Mouse (Mus musculus): ENCODE measurements around the gene Fam104a. TPM values are rescaled to one million over a fixed set of nuclear protein-coding genes. Genes with fewer than 3 reads are reported as not detected.

Gene Fam104a
- total and polyA plus RNA-seq, 3 experiments = 14.6 to 57.0 (median 35.3) TPM

DNA sequence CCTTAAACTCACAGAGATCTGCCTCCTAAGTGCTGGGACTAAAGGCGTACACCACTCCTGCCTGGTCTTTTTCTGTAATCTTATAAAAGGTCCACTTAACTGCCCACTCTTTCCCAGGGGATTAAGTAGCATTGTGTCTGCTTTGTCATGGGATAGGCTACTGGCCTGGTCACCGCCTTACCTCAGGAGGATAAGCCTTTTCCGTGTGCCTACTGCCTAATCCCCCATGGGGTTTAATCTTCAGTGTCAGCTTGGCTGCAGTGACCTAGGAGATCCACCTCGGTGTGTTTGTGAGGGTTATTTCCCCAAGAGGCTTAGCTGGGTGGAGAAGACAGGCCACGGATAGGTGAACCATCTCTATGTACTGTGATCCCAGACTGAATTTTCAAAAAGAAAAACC lies 13.6 kb upstream of the Fam104a start:
- H3K4me1 ChIP-seq (ENCODE audit: control insufficient read depth in 1 of 2, insufficient read depth in 2 of 2) = peaks cover 0 to 11% of the 10 kb centered on the region in 2 experiments; a peak in 2 of 4 replicates
- H3K4me2 ChIP-seq (ENCODE audit: insufficient read depth, low read depth, poor library complexity, severe bottlenecking) = no peak overlapping the region
- no peak overlapping the region for H3K4me3 ChIP-seq (replicated peaks in 1 of 3; ENCODE audit: low read depth in 2 of 3, low read length in 2 of 3, poor library complexity in 1 of 3)
- no peaks in the 10 kb centered on the region for H3K27me3 ChIP-seq (replicated peaks)
- H3K79me2 ChIP-seq (replicated peaks; ENCODE audit: control insufficient read depth, extremely low read depth, insufficient read depth, poor library complexity, severe bottlenecking) = no peaks in the 10 kb centered on the region; the same call in 1 of the 2 replicates
- dilution Hi-C loops (cut with MboI; ENCODE audit: extremely low pct_ligation_motif_present, extremely low pct_unique_long_range_greater_than_20kb, low sequenced_read_pairs) = no loop called here
- peaks cover 9% of the 10 kb centered on the region for H3K9me3 ChIP-seq (replicated peaks; ENCODE audit: low read length)
- H3K9ac ChIP-seq (ENCODE audit: insufficient read depth, low read depth) = no peak overlapping the region
- H3K36me3 ChIP-seq (replicated peaks in 1 of 2; ENCODE audit: control insufficient read depth in 1 of 2, insufficient read depth in 1 of 2, low read length in 1 of 2) = peaks cover 23 to 82% of the 10 kb centered on the region in 2 experiments
- no peak for DNase-seq (ENCODE audit: extremely low read depth)
- no peak for TF ChIP-seq CHD2 (IDR thresholded peaks at IDR 0.05; ENCODE audit: low read length)
- no peak for TF ChIP-seq MEF2A (IDR thresholded peaks at IDR 0.05; ENCODE audit: borderline replicate concordance, low read depth, low read length)
- TF ChIP-seq IRF4 (IDR thresholded peaks at IDR 0.05; ENCODE audit: low read depth, low read length) = no peak
- in situ Hi-C loops (cut with MboI; ENCODE audit: low pct_ligation_motif_present, low pct_unique_long_range_greater_than_20kb, low sequenced_read_pairs) = no loop called here
- no peak overlapping the region for H3K27ac ChIP-seq (ENCODE audit: insufficient read depth, low read depth)

- dilution Hi-C loops (cut with MboI; ENCODE audit: extremely low pct_ligation_motif_present, extremely low pct_unique_long_range_greater_than_20kb, low sequenced_read_pairs) = no loop called here
- Histone ChIP-seq H3K9ac (ENCODE audit: insufficient read depth, low read depth) (no peak overlapping the region), H3K9me3 (replicated peaks; ENCODE audit: low read length) (peaks cover 7% of the 10 kb centered on the region), H3K27me3 (replicated peaks) (no peaks in the 10 kb centered on the region), H3K4me2 (ENCODE audit: insufficient read depth, low read depth, poor library complexity, severe bottlenecking) (no peak overlapping the region), H3K79me2 (replicated peaks; ENCODE audit: control insufficient read depth, extremely low read depth, insufficient read depth, poor library complexity, severe bottlenecking) (peaks cover 6% of the 10 kb centered on the region), H3K27ac (ENCODE audit: insufficient read depth, low read depth) (peak overlapping the region; percentile 37; the same call in 1 of the 2 replicates), H3K4me3 (replicated peaks in 1 of 3; ENCODE audit: low read depth in 2 of 3, low read length in 2 of 3, poor library complexity in 1 of 3) (no peak overlapping the region), H3K36me3 (replicated peaks in 1 of 2; ENCODE audit: control insufficient read depth in 1 of 2, insufficient read depth in 1 of 2, low read length in 1 of 2) (peaks cover 51 to 87% of the 10 kb centered on the region in 2 experiments), H3K4me1 (ENCODE audit: control insufficient read depth in 1 of 2, insufficient read depth in 2 of 2) (peaks cover 6 to 47% of the 10 kb centered on the region in 2 experiments)
- peak; percentile 41; the same call in 1 of the 2 replicates for TF ChIP-seq IRF4 (IDR thresholded peaks at IDR 0.05; ENCODE audit: low read depth, low read length)
- TF ChIP-seq E2F4 (IDR thresholded peaks at IDR 0.05; ENCODE audit: insufficient replicate concordance, low read depth, low read length) = no peak
- in situ Hi-C loops (cut with MboI; ENCODE audit: low pct_ligation_motif_present, low pct_unique_long_range_greater_than_20kb, low sequenced_read_pairs) = no loop called here
- DNase-seq (ENCODE audit: extremely low read depth) = peak; percentile 73
Measured at GRCm38 (mm10) chr11:113691851-113692250, 7.9 kb upstream of the Fam104a start.

- Histone ChIP-seq H3K9ac (ENCODE audit: insufficient read depth, low read depth) (no peak overlapping the region), H3K4me1 (ENCODE audit: control insufficient read depth in 1 of 2, insufficient read depth in 2 of 2) (peaks cover 8 to 52% of the 10 kb centered on the region in 2 experiments), H3K79me2 (replicated peaks; ENCODE audit: control insufficient read depth, extremely low read depth, insufficient read depth, poor library complexity, severe bottlenecking) (peaks cover 12% of the 10 kb centered on the region), H3K4me3 (replicated peaks in 1 of 3; ENCODE audit: low read depth in 2 of 3, low read length in 2 of 3, poor library complexity in 1 of 3) (peak overlapping the region in 1 of 3 experiments; percentile 11), H3K9me3 (replicated peaks; ENCODE audit: low read length) (peaks cover 5% of the 10 kb centered on the region), H3K4me2 (ENCODE audit: insufficient read depth, low read depth, poor library complexity, severe bottlenecking) (no peak overlapping the region), H3K36me3 (replicated peaks in 1 of 2; ENCODE audit: control insufficient read depth in 1 of 2, insufficient read depth in 1 of 2, low read length in 1 of 2) (peaks cover 51 to 87% of the 10 kb centered on the region in 2 experiments), H3K27ac (ENCODE audit: insufficient read depth, low read depth) (peak overlapping the region; percentile 37), H3K27me3 (replicated peaks) (no peaks in the 10 kb centered on the region)
- TF ChIP-seq BHLHE40 (IDR thresholded peaks at IDR 0.05; ENCODE audit: low read depth, low read length) (no peak), MAFK (IDR thresholded peaks at IDR 0.05; ENCODE audit: insufficient replicate concordance, low read length) (no peak), MXI1 (IDR thresholded peaks at IDR 0.05; ENCODE audit: low read depth, low read length) (no peak), USF1 (IDR thresholded peaks at IDR 0.05; ENCODE audit: low read depth, low read length) (no peak), JUN (IDR thresholded peaks at IDR 0.05; ENCODE audit: insufficient read depth, low read depth, low read length) (no peak), UBTF (IDR thresholded peaks at IDR 0.05; ENCODE audit: low read depth, low read length) (no peak), JUND (conservative IDR thresholded peaks at IDR 0.05; ENCODE audit: low read depth, low read length) (no peak), ZNF384 (IDR thresholded peaks at IDR 0.05; ENCODE audit: low read depth, low read length) (no peak), POLR2A (IDR thresholded peaks at IDR 0.05; ENCODE audit: low read depth, low read length) (no peak), SMC3 (IDR thresholded peaks at IDR 0.05; ENCODE audit: low read depth, low read length) (no peak), TCF12 (IDR thresholded peaks at IDR 0.05; ENCODE audit: low read depth, low read length) (no peak), PAX5 (IDR thresholded peaks at IDR 0.05; ENCODE audit: low read length) (no peak)
- dilution Hi-C loops (cut with MboI; ENCODE audit: extremely low pct_ligation_motif_present, extremely low pct_unique_long_range_greater_than_20kb, low sequenced_read_pairs) = no loop called here
- in situ Hi-C loops (cut with MboI; ENCODE audit: low pct_ligation_motif_present, low pct_unique_long_range_greater_than_20kb, low sequenced_read_pairs) = no loop called here
- no peak for DNase-seq (ENCODE audit: extremely low read depth)
Measured at GRCm38 (mm10) chr11:113691318-113691717, 7.4 kb upstream of the Fam104a start.
